Mouse (Mus musculus): ENCODE measurements around the gene Ctxn2. TPM values are rescaled to one million over a fixed set of nuclear protein-coding genes. Genes with fewer than 3 reads are reported as not detected.
"Not testable (repeated sequence)": the region's sequence is repeated elsewhere in the genome, so short reads cannot be mapped to it uniquely, and the experiment has no call there.

The Ctxn2 gene
- total RNA-seq (2021), result 1 to 10 TPM; 8.2 to 8.5 TPM

- intact Hi-C loops (cut with DNase I), result no loop called here
- peak; percentile 55 to 56 for DNase-seq (ENCODE audit: low spot score in 2 of 2)
These were observed at the start of gene Ctxn2 for GRCm38 (mm10) chr2:125135903-125136811. Gene Ctxn2, plus strand, starts transcription at chr2:125136692.

GRCm38 (mm10) chr2:125088757-125089156, 47.7 kb upstream of the Ctxn2 start:
- intact Hi-C loops (cut with DNase I), result no loop called here

GRCm38 (mm10) chr2:125092123-125092522, 44.4 kb upstream of the Ctxn2 start:
- intact Hi-C loops (cut with DNase I); DNase-seq (ENCODE audit: low spot score in 2 of 2): not testable (repeated sequence)

More at GRCm38 (mm10) chr2:125088757-125089156, 47.7 kb upstream of the Ctxn2 start:
- no peak for DNase-seq (ENCODE audit: low spot score in 2 of 2)

- intact Hi-C loops (cut with DNase I), result not testable (repeated sequence)
These were observed 32.0 kb upstream of the Ctxn2 start for GRCm38 (mm10) chr2:125104491-125104890.

GRCm38 (mm10) chr2:125106536-125106935, 30.0 kb upstream of the Ctxn2 start:
- DNase-seq (ENCODE audit: low spot score in 2 of 2); intact Hi-C loops (cut with DNase I): not testable (repeated sequence)

More at GRCm38 (mm10) chr2:125104491-125104890, 32.0 kb upstream of the Ctxn2 start:
- not testable (repeated sequence) for DNase-seq (ENCODE audit: low spot score in 2 of 2)

- peak in 1 of 2 experiments; percentile 29 for DNase-seq (ENCODE audit: low spot score in 2 of 2)
- intact Hi-C loops (cut with DNase I), result no loop called here
These were observed 16.9 kb upstream of the Ctxn2 start for GRCm38 (mm10) chr2:125119381-125120110.

- no peak for DNase-seq (ENCODE audit: low spot score in 2 of 2)
- intact Hi-C loops (cut with DNase I), result no loop called here
These were observed 14.2 kb upstream of the Ctxn2 start for GRCm38 (mm10) chr2:125122288-125122623.

- DNase-seq (ENCODE audit: low spot score in 2 of 2), result peak; percentile 60 to 72
- intact Hi-C loops (cut with DNase I), result no loop called here
These were observed 13.6 kb upstream of the Ctxn2 start for GRCm38 (mm10) chr2:125122624-125123476.

- intact Hi-C loops (cut with DNase I), result no loop called here
- peak; percentile 79 to 83 for DNase-seq (ENCODE audit: low spot score in 2 of 2)
These were observed 13.0 kb upstream of the Ctxn2 start, which contains the start of gene Myef2 for GRCm38 (mm10) chr2:125123477-125123852. Gene Myef2, minus strand, starts transcription at chr2:125123661.

GRCm38 (mm10) chr2:125125824-125126223, 10.7 kb upstream of the Ctxn2 start:
- DNase-seq (ENCODE audit: low spot score in 2 of 2), result no peak
- intact Hi-C loops (cut with DNase I), result no loop called here

GRCm38 (mm10) chr2:125126792-125127191, 9.7 kb upstream of the Ctxn2 start:
- DNase-seq (ENCODE audit: low spot score in 2 of 2), result no peak
- intact Hi-C loops (cut with DNase I), result no loop called here

- intact Hi-C loops (cut with DNase I), result no loop called here
- DNase-seq (ENCODE audit: low spot score in 2 of 2), result no peak
These were observed 2.4 kb upstream of the Ctxn2 start for GRCm38 (mm10) chr2:125134113-125134512.

- DNase-seq (ENCODE audit: low spot score in 2 of 2), result no peak
- intact Hi-C loops (cut with DNase I), result no loop called here
These were observed 354 bp downstream of the Ctxn2 start for GRCm38 (mm10) chr2:125136846-125137245.

- no peak for DNase-seq (ENCODE audit: low spot score in 2 of 2)
- intact Hi-C loops (cut with DNase I), result no loop called here
These were observed 5.8 kb downstream of the Ctxn2 start for GRCm38 (mm10) chr2:125142336-125142735.

- intact Hi-C loops (cut with DNase I), result no loop called here
- no peak for DNase-seq (ENCODE audit: low spot score in 2 of 2)
These were observed 15.9 kb downstream of the Ctxn2 start, which contains the start of gene Slc12a1 for GRCm38 (mm10) chr2:125152388-125152787. Gene Slc12a1, plus strand, starts transcription at chr2:125152505.

- DNase-seq (ENCODE audit: low spot score in 2 of 2), result no peak
- intact Hi-C loops (cut with DNase I), result no loop called here
These were observed 17.8 kb downstream of the Ctxn2 start for GRCm38 (mm10) chr2:125154294-125154693.

- no peak for DNase-seq (ENCODE audit: low spot score in 2 of 2)
- intact Hi-C loops (cut with DNase I), result no loop called here
These were observed 19.0 kb downstream of the Ctxn2 start for GRCm38 (mm10) chr2:125155504-125155903.

- intact Hi-C loops (cut with DNase I), result no loop called here
- no peak for DNase-seq (ENCODE audit: low spot score in 2 of 2)
These were observed 25.5 kb downstream of the Ctxn2 start for GRCm38 (mm10) chr2:125162012-125162470.

- peak; percentile 10 to 25 for DNase-seq (ENCODE audit: low spot score in 2 of 2)
- intact Hi-C loops (cut with DNase I), result no loop called here
These were observed 41.8 kb downstream of the Ctxn2 start for GRCm38 (mm10) chr2:125178225-125178798.

All from left cerebral cortex, postnatal 36 days (tissue).